Mouse (Mus musculus): ENCODE measurements around the gene Il33. TPM values are rescaled to one million over a fixed set of nuclear protein-coding genes. Genes with fewer than 3 reads are reported as not detected.

Il33 gene
- polyA plus RNA-seq, 1 experiment from 2014 or later, result 3.0 TPM

Other genes starting within 250 kb of the Il33 start
- gene Mlana, start 227.3 kb upstream of the Il33 start, polyA plus RNA-seq (2015; fragmentation: Nextera tagmentation; extraction: Ambion mirVana), result not detected in 2 replicates
- 5.5 and 6.0 TPM in 2 replicates for gene 9930021J03Rik, start 119.1 kb upstream of the Il33 start, polyA plus RNA-seq (2015; fragmentation: Nextera tagmentation; extraction: Ambion mirVana)
- gene Ranbp6, start 112.1 kb upstream of the Il33 start, polyA plus RNA-seq (2015; fragmentation: Nextera tagmentation; extraction: Ambion mirVana), result 42.8 and 45.2 TPM in 2 replicates
- gene Trpd52l3, start 78.7 kb downstream of the Il33 start, polyA plus RNA-seq (2015; fragmentation: Nextera tagmentation; extraction: Ambion mirVana), result not detected in 2 replicates
- 49.5 and 50.2 TPM in 2 replicates for gene Uhrf2, start 105.4 kb downstream of the Il33 start, polyA plus RNA-seq (2015; fragmentation: Nextera tagmentation; extraction: Ambion mirVana)

Measured in hindbrain, embryonic 15.5 days (tissue).